Mouse (Mus musculus) granulocyte monocyte progenitor cell, adult 5-6 weeks (primary cell): ENCODE measurements at regions not wholly inside any gene's neighbourhood (a gene's known extent, or its start where the extent isn't known, plus 50 kb on each side); places are given as distances from the start of the nearest gene placed in this dataset.
A peak's percentile ranks its signal among the peaks of the same experiment; 100 is the strongest.

Experiments
- ATAC-seq: replicated peaks from 2 replicates; pipeline ENCODE4 v1.8.0; 2016; ENCODE audit warnings: mild to moderate bottlenecking, moderate TSS enrichment, inconsistent platforms; ENCODE audit not compliant: poor library complexity, severe bottlenecking

GRCm38 (mm10) chr14:80083724-80084123 lies 99.8 kb downstream of the Olfm4 start:
- no peak for ATAC-seq

- no peak for ATAC-seq
Observed at GRCm38 (mm10) chr14:80097238-80097637, 113.4 kb downstream of the Olfm4 start.

- ATAC-seq = no peak
Observed at GRCm38 (mm10) chr14:80113115-80113687, 129.3 kb downstream of the Olfm4 start.

- no peak for ATAC-seq
Observed at GRCm38 (mm10) chr14:80114326-80114725, 130.4 kb downstream of the Olfm4 start.

- ATAC-seq = no peak
Observed at GRCm38 (mm10) chr14:80125156-80125555, 141.3 kb downstream of the Olfm4 start.

- no peak for ATAC-seq
Observed at GRCm38 (mm10) chr14:80128181-80128580, 144.3 kb downstream of the Olfm4 start.

GRCm38 (mm10) chr14:80137541-80137940 lies 153.7 kb downstream of the Olfm4 start:
- ATAC-seq = no peak

- no peak for ATAC-seq
Observed at GRCm38 (mm10) chr14:80138991-80139791, 155.3 kb downstream of the Olfm4 start.

GRCm38 (mm10) chr14:80157002-80157401 lies 173.1 kb downstream of the Olfm4 start:
- ATAC-seq = peak; percentile 75

GRCm38 (mm10) chr14:80169211-80169610 lies 185.3 kb downstream of the Olfm4 start:
- ATAC-seq = no peak

- no peak for ATAC-seq
Observed at GRCm38 (mm10) chr14:80170450-80171180, 186.7 kb downstream of the Olfm4 start.

GRCm38 (mm10) chr14:80172799-80173484 lies 189.1 kb downstream of the Olfm4 start:
- ATAC-seq = no peak

- no peak for ATAC-seq
Observed at GRCm38 (mm10) chr14:80176464-80176863, 192.6 kb downstream of the Olfm4 start.

- no peak for ATAC-seq
Observed at GRCm38 (mm10) chr14:80195041-80195440, 211.2 kb downstream of the Olfm4 start.

- no peak for ATAC-seq
Observed at GRCm38 (mm10) chr14:80212916-80213315, 229.0 kb downstream of the Olfm4 start.

GRCm38 (mm10) chr14:80213666-80214065 lies 229.8 kb downstream of the Olfm4 start:
- no peak for ATAC-seq

- ATAC-seq = peak; percentile 86
Observed at GRCm38 (mm10) chr14:80215960-80216552, 232.2 kb downstream of the Olfm4 start.

- ATAC-seq = no peak
Observed at GRCm38 (mm10) chr14:80232066-80232465, 248.2 kb downstream of the Olfm4 start.

- no peak for ATAC-seq
Observed at GRCm38 (mm10) chr14:80232976-80233375, 249.1 kb downstream of the Olfm4 start.

- ATAC-seq = no peak
Observed at GRCm38 (mm10) chr14:80237136-80237535, 253.3 kb downstream of the Olfm4 start.
